ENCODE assay signal across 10 mouse cellular contexts in genomic region chr6:112266631-112267030, GRCm38 (mm10). TPM values are rescaled to one million over a fixed set of nuclear protein-coding genes. Genes with fewer than 3 reads are reported as not detected.
DNase-seq lines count a peak whose midpoint lies in the region; ATAC-seq lines count a peak whose summit lies in the region.
"Had no signal": no experiment of that assay in that cellular context is flagged by ENCODE, and none has a peak within 500 bp of the region (broad histone marks: within the 10 kb centered on the region; RNA-seq: fewer than 3 reads in every experiment).

No protein-coding gene starts in this region.

- no peak overlapping the region for H3K9ac ChIP-seq in hindbrain, embryonic 14.5 days
- H3K9ac ChIP-seq in hindbrain, embryonic 12.5 days: no peak overlapping the region

- peak; percentile 52 for DNase-seq in hindbrain, embryonic 14.5 days (ENCODE audit: low spot score)
- DNase-seq in brain, adult 2 months (ENCODE audit: low read depth, low spot score): peak; percentile 81
- DNase-seq in gastrocnemius, postnatal 14 days: peak; percentile 42
- DNase-seq in lung, postnatal 10 days: peak; percentile 70
- DNase-seq in natural killer cell, adult 2 months (ENCODE audit: low spot score in 2 of 2): no peak
- no peak for DNase-seq in adrenal gland, postnatal 14 days
- DNase-seq: cerebellum, adult 11-12 months had no signal

- no peak overlapping the region for H3K4me3 ChIP-seq in hindbrain, embryonic 14.5 days (replicated peaks; ENCODE audit: low read length)
- H3K4me3 ChIP-seq in hindbrain, embryonic 12.5 days: no peak overlapping the region

- no peaks in the 10 kb centered on the region for H3K36me3 ChIP-seq in hindbrain, embryonic 14.5 days (replicated peaks; ENCODE audit: control insufficient read depth, insufficient read depth)
- no peaks in the 10 kb centered on the region for H3K36me3 ChIP-seq in hindbrain, embryonic 12.5 days

- WGBS in hindbrain, embryonic 14.5 days: 28% methylated on average over 1 of the region's 1 CpGs
- 41% methylated on average over 1 of the region's 1 CpGs for WGBS in hindbrain, embryonic 12.5 days

- H3K27ac ChIP-seq in hindbrain, embryonic 14.5 days: no peak overlapping the region
- H3K27ac ChIP-seq in hindbrain, embryonic 12.5 days: no peak overlapping the region

- no peaks in the 10 kb centered on the region for H3K4me1 ChIP-seq in hindbrain, embryonic 14.5 days (replicated peaks; ENCODE audit: control insufficient read depth, insufficient read depth, low read length)
- H3K4me1 ChIP-seq in hindbrain, embryonic 12.5 days: no peaks in the 10 kb centered on the region

- peak; percentile 37; the same call in 1 of the 2 replicates for ATAC-seq in hindbrain, embryonic 14.5 days (ENCODE audit: low FRiP score)
- ATAC-seq in hindbrain, embryonic 12.5 days (ENCODE audit: low FRiP score): no peak
- no peak for ATAC-seq in inflammation-experienced regulatory T-cells, adult 6 months

- H3K9me3 ChIP-seq in hindbrain, embryonic 14.5 days (ENCODE audit: control insufficient read depth, low read length): no peaks in the 10 kb centered on the region
- no peaks in the 10 kb centered on the region for H3K9me3 ChIP-seq in hindbrain, embryonic 12.5 days (replicated peaks)

- no peaks in the 10 kb centered on the region for H3K27me3 ChIP-seq in hindbrain, embryonic 14.5 days (ENCODE audit: control insufficient read depth, insufficient read depth, low read length)
- 0 out of 2 replicates have a peak, but pooled peaks cover 4% of the 10 kb centered on the region for H3K27me3 ChIP-seq in hindbrain, embryonic 12.5 days

- no peak overlapping the region for H3K4me2 ChIP-seq in hindbrain, embryonic 14.5 days (replicated peaks)
- H3K4me2 ChIP-seq in hindbrain, embryonic 12.5 days (replicated peaks): no peak overlapping the region

- intact Hi-C loops in gastrocnemius, postnatal 14 days (cut with DNase I; ENCODE audit: low total_unique reads): no loop called here

RNA-seq across cellular contexts. Expression of gene Lmcd1, which starts 6.9 kb away (rescaled TPM):
- 9.4 and 11.8 TPM in 2 replicates for polyA plus RNA-seq in hindbrain, embryonic 14.5 days (2014; fragmentation: Nextera tagmentation; extraction: Ambion mirVana)
- 13.1 and 16.4 TPM in 2 replicates for polyA plus RNA-seq in hindbrain, embryonic 12.5 days (2016; fragmentation: Nextera tagmentation; extraction: Ambion mirVana)
- total RNA-seq in gastrocnemius, postnatal 14 days (2021): 100 to 1,000 TPM in 1 of 2 experiments, 10 to 100 TPM in 1; 56.9 to 138 TPM
- not detected for polyA plus RNA-seq in inflammation-experienced regulatory T-cells, adult 6 months (2017; shearing (Covaris generic))
- total RNA-seq in adrenal gland, postnatal 14 days (2021): 5.6 and 8.4 TPM in 2 replicates
- total RNA-seq: MEL had no signal

Comparison
In these comparisons a context has a peak if more than half of its experiments do, and no peak if none do; other contexts are left out.
1. DNase-seq: peak in hindbrain, embryonic 14.5 days (single experiment), brain, adult 2 months (single experiment), gastrocnemius, postnatal 14 days (single experiment) and lung, postnatal 10 days (single experiment); none in natural killer cell, adult 2 months (0 of 2) and adrenal gland, postnatal 14 days (single experiment).
2. RNA of gene Lmcd1, which starts 6.9 kb away (polyA plus RNA-seq): 13.1 to 16.4 TPM in hindbrain, embryonic 12.5 days and 9.4 to 11.8 TPM in hindbrain, embryonic 14.5 days; not detected in inflammation-experienced regulatory T-cells, adult 6 months; every median in the first group is over 10 times any median in the second.